Mouse (Mus musculus): ENCODE data around the gene Chchd6.

Gene Chchd6

DNA sequence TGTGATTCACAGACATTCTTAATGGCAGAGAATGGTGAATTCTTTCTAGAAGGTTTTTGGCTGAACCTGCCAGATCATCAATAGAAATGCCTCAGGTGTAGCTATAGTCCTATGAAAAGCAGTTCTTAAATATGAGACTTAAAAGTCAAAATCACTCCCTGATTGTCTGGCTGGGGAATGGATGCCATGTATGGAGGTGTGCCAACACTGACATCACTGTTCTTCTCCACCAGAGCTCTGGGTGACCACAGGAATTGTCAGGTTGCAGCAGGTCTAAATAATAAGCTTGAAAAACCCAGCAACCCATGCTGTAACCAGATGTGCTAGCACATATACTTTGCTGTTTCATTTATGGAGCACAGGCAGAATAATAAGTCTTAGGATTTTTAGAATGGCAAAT, 87.2 kb downstream of the Chchd6 start:
- DNase-seq: peak; percentile 32 to 49

DNA sequence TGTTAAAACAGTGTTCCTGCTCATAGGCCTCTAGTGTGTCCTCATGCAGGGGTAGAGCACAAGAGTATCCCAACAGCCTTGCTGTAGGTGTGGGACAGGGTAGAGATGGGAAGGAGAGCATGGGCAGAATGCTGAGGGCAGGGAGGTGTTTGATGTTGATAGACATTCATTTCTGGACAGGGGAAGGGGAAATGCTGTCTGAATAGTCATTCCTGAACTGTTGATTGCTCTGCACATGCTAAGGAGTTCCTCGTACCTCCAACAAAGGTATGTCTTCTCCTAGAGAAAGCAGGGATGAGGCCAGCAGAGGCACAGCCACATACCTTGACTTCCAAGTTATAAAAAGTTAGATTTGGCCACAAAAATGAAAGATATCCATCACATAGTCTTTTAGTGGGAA, 95.5 kb downstream of the Chchd6 start:
- no peak for DNase-seq

GRCm38 (mm10) chr6:89498764-89499516, 96.5 kb downstream of the Chchd6 start:
- no peak for DNase-seq

GRCm38 (mm10) chr6:89496916-89497315, 98.5 kb downstream of the Chchd6 start:
- peak; percentile 51 to 53 for DNase-seq

DNA sequence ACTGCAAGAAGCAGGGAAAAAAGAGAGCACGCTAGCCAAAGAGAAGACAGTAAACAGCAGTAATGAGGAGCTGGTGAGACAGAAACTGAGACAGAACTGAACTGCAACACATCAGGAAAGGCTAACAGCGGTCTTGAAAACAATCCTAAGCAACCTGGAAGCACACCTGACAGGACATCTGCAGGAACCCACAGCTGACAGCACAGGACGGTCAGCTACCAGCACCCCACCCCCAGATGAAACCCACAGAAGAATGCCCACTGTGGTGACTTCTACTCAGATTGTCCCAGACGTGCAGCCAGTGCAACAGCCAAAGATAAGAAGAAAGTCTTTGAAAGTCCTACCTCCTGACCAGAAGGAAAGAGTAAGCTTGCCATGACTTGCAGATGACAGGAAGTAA, 103.1 kb downstream of the Chchd6 start:
- DNase-seq: no peak

DNA sequence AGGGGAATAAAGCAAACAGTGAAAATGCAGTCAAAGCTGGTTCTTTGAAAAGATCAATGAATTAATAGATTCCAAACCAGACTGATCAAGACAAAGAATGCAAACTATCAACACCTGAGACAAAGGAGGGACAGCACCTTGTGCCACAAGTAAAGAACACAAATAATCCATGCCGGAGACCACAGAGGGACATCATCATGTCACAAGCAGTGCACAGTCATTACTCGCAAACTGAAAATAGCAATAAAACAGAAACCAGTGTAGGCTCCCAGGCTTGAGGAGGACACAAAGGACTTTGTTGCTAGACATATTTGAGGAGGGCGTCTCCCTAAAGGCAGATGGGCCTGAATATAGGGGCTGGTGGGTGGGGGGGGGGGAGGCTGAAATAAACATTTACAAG, 105.1 kb downstream of the Chchd6 start:
- no peak for DNase-seq

DNA sequence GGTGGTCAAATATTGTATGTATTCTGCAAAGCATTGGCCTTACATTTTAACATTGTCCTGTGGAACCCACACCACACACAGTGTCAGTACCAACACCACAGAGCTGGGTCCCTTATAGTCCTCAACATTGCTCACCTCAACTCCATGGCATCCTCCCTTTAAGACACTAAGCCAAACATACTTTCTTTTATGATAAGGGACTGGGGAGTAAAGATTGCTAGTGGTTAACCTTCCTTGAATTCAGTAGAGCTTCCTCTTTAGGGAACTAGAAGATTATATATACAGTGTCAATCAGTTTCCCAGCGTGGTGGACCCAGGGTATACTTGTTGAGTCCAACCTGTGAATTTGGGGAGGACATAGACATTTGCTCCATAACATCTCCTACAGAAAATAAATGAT, 105.9 kb downstream of the Chchd6 start:
- no peak for DNase-seq

DNA sequence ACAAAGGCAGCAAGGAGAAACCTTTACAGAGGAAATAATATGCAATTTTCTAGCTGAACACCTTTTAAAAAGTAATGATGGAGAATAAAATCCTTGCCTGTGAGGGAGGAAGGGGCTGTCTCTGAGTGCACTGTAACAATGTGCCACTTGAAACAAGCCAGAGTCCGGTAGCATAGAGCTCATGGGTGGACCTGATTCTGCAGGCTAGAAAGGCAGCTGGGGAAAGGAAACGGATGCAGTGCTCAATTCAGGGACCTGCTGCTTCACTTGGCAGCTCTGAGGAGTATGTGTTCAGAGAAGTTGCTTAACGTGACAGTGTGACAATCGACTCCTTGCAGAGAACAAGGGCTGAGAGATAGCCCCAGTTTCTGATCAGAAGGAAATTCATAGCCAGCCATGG, 109.4 kb downstream of the Chchd6 start:
- no peak for DNase-seq

DNA sequence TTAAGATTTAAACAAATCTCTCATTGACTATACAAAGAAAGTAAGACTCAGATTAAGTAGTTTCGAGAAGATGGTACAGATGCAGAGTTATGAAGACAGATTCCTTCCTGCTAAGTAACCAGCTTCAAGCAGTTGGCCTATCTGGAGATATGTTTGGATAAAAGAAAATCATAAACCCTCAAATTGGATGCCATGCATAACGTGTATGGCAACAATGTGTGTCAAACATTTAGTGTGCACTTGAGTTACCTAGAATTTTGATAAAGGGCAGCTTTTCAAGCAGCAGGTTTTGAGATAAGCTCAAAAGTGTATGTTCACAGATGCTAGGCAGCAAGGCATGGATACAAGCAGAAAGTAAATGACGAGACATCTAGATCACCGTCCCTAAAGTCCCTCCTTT, 114.3 kb downstream of the Chchd6 start:
- no peak for DNase-seq

DNA sequence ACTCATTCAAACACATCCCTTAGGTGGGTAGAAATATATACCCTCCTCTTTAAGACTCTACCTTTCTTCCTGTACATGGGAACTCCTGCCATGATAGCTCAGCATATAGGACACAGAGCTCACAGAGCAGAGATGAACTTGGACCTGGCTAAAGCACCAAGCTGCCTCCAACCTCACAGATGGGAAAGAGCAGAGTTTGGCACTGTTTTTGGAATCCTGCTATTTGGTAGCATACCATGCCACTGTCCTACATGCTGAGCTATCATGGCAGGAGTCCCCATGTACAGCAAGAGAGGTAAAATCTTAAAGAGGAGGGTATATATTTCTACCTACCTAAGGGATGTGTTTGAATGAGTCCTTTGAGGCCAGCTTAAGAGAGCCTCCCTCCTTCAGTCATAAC, 127.5 kb downstream of the Chchd6 start:
- DNase-seq: peak; percentile 37 to 51

GRCm38 (mm10) chr6:89467290-89467689, 128.2 kb downstream of the Chchd6 start:
- peak; percentile 76 for DNase-seq

DNA sequence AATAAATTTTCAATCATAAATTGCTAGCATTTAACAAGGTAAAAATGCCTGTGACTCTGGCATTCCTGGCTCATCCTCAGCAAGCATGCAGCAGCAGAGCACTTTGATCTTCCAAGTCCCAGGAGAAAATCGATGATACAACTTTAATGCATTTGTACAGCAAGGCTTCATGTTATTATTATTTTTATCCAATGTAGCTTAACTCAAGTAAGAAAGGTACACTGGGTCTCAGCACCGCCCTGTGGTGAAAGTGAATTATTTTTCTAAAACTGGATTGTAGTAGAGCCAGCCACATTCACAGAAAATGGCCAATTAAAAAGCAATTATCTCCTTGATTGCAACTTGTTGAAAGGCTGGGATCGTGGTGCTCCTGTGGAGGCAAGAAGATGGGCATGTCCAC, 128.6 kb downstream of the Chchd6 start:
- DNase-seq: peak in 1 of 2 experiments; percentile 29

- DNase-seq: peak; percentile 88 to 91
Measured at GRCm38 (mm10) chr6:89466053-89466708, 129.3 kb downstream of the Chchd6 start.

GRCm38 (mm10) chr6:89462223-89462760, 133.2 kb downstream of the Chchd6 start:
- DNase-seq: peak; percentile 70 to 76

- no peak for DNase-seq
Measured at GRCm38 (mm10) chr6:89461250-89462222, 133.9 kb downstream of the Chchd6 start.

GRCm38 (mm10) chr6:89459634-89460033, 135.8 kb downstream of the Chchd6 start:
- DNase-seq: no peak

- DNase-seq: no peak
Measured at GRCm38 (mm10) chr6:89457601-89458000, 137.9 kb downstream of the Chchd6 start.

GRCm38 (mm10) chr6:89456409-89456961, 139.0 kb downstream of the Chchd6 start:
- no peak for DNase-seq

GRCm38 (mm10) chr6:89455523-89456000, 139.9 kb downstream of the Chchd6 start:
- peak in 1 of 2 experiments; percentile 45 for DNase-seq

DNA sequence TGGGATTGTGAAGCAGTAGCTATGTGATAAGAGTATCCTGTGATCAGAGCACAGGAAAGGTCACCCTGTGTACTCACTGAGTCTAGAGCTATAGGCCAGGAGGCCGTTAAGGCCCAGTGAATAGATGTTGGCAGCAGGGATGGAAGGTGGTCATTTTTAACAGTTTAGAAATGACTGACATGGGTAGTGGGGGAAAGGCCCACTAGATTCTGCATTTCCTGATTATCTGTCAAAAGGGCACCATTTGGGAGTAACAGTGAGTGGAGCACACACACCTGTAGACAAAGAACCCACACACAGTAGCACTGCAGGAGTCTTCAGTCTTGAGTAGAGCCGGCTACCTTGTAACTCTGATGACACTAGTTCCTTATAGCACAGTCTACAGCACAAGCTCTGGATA, 141.0 kb downstream of the Chchd6 start:
- no peak for DNase-seq

DNA sequence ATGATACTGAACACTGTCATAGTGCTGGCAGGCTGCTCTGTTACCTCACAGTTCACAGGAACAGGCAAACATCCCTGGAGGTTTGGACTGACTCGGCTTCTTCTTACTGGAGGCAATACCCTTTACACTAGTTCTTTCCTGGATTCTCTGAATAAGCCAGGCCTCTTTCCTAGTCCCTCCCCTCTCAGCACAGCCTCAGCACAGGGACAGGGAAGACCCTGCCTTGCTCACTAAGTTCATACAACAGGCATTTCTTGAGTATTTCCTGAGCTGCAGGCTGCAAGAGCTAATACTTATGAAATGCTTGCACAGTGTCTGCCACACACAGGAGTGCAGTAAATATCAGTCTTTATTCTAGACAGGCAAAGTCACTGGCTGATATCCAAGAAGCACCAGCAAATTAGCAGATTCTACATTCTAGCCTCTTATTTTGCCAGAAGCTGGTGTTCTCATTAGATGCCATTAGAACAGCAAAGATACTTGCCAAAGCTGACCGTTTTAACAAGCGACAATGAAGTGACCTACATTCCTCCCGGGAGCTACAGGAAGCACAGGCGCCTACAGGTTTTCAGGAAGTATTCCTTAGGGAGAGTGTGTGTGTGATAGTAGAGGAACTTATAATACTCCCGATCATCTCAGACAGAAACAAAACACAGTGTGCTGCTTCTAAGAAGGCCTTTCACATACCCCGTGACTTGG, 142.3 kb downstream of the Chchd6 start:
- peak in 1 of 2 experiments; percentile 25 for DNase-seq

- DNase-seq: no peak
Measured at GRCm38 (mm10) chr6:89452356-89452755, 143.1 kb downstream of the Chchd6 start.

All from cerebellum, postnatal 10 days (tissue).